Mouse (Mus musculus) embryonic facial prominence, embryonic 15.5 days (tissue): ENCODE results near the gene Wdr31. TPM values are rescaled to one million over a fixed set of nuclear protein-coding genes. Genes with fewer than 3 reads are reported as not detected.
"Not testable (repeated sequence)": the region's sequence is repeated elsewhere in the genome, so short reads cannot be mapped to it uniquely, and the experiment has no call there.

ENCODE experiments used
- ATAC-seq: fragments of 200-750 bp; cut with Nextera tagmentation; 2 replicates; pipeline ENCODE4 v1.8.0; 2017; ENCODE audit warnings: low read depth, moderate TSS enrichment; ENCODE audit not compliant: insufficient number of reproducible peaks, low FRiP score, low TSS enrichment
- H3K27ac ChIP-seq: fragments of 300-500 bp; sonication (generic); replicated peaks from 2 replicates; pipeline ENCODE4 v1.5.1; 2015; ENCODE audit warnings: mild to moderate bottlenecking, inconsistent platforms
- H3K27me3 ChIP-seq: fragments of 300-500 bp; sonication (generic); 2 replicates; pipeline ENCODE4 v1.6.1; 2015; ENCODE audit warnings: inconsistent platforms
- H3K36me3 ChIP-seq: fragments of 300-500 bp; sonication (generic); 2 replicates; pipeline ENCODE4 v1.6.1; 2015; ENCODE audit warnings: mild to moderate bottlenecking, inconsistent platforms
- H3K4me1 ChIP-seq: fragments of 300-500 bp; sonication (generic); 2 replicates; pipeline ENCODE4 v1.6.1; 2015; ENCODE audit warnings: inconsistent platforms
- H3K4me2 ChIP-seq: fragments of 300-500 bp; sonication (generic); replicated peaks from 2 replicates; pipeline ENCODE4 v1.6.1; 2015; ENCODE audit warnings: mild to moderate bottlenecking, inconsistent platforms
- H3K4me3 ChIP-seq: fragments of 300-500 bp; sonication (generic); replicated peaks from 2 replicates; pipeline ENCODE4 v1.5.1; 2015; ENCODE audit warnings: mild to moderate bottlenecking, inconsistent platforms
- H3K9ac ChIP-seq: fragments of 300-500 bp; sonication (generic); 2 replicates; pipeline ENCODE4 v1.6.1; 2015; ENCODE audit warnings: inconsistent platforms
- H3K9me3 ChIP-seq: fragments of 300-500 bp; sonication (generic); replicated peaks from 2 replicates; pipeline ENCODE4 v1.6.1; 2016; ENCODE audit warnings: inconsistent platforms
- WGBS: fragments of 180-500 bp; shearing (Covaris S2); methylation state at CpG from one replicate; pipeline ENCODE4 v1.1.7; 2015; 5-methylcytosine and 5-hydroxymethylcytosine counted together
- polyA plus RNA-seq: library from polyadenylated mRNA; unstranded; fragments of >200 nt; fragmentation: Nextera tagmentation; extraction: Ambion mirVana; gene quantifications from 2 replicates; pipeline ENCODE4 v1.2.1, GENCODE M21; 2015

Gene Wdr31
- polyA plus RNA-seq, 1 experiment from 2014 or later = 11.2 TPM

- not testable (repeated sequence) for H3K27me3 ChIP-seq, H3K9ac ChIP-seq, H3K9me3 ChIP-seq, ATAC-seq, H3K27ac ChIP-seq, H3K36me3 ChIP-seq
- Histone ChIP-seq H3K4me2 (peak overlapping the region; percentile 82), H3K4me3 (peak overlapping the region; percentile 46), H3K4me1 (peaks cover 11% of the 10 kb centered on the region; the same call in 1 of the 2 replicates)
- 12% methylated on average over 11 of the region's 11 CpGs for WGBS
Measured at GRCm38 (mm10) chr4:62479593-62479936, 8.9 kb upstream of the Wdr31 start.

- Histone ChIP-seq H3K4me3 (no peak overlapping the region), H3K4me2 (no peak overlapping the region), H3K4me1 (peaks cover 11% of the 10 kb centered on the region; the same call in 1 of the 2 replicates), H3K27ac (no peak overlapping the region), H3K36me3 (no peaks in the 10 kb centered on the region), H3K9me3 (no peaks in the 10 kb centered on the region), H3K9ac (no peak overlapping the region), H3K27me3 (no peaks in the 10 kb centered on the region)
- no peak for ATAC-seq
- WGBS = 56% methylated on average over 6 of the region's 6 CpGs
Measured at GRCm38 (mm10) chr4:62477542-62478244, 7.0 kb upstream of the Wdr31 start.

GRCm38 (mm10) chr4:62475793-62476192 lies 5.1 kb upstream of the Wdr31 start:
- Histone ChIP-seq H3K4me1 (peaks cover 11% of the 10 kb centered on the region; the same call in 1 of the 2 replicates), H3K27me3 (no peaks in the 10 kb centered on the region), H3K4me2 (no peak overlapping the region), H3K27ac (no peak overlapping the region), H3K4me3 (no peak overlapping the region), H3K36me3 (no peaks in the 10 kb centered on the region), H3K9me3 (no peaks in the 10 kb centered on the region), H3K9ac (no peak overlapping the region)
- WGBS = 84% methylated on average over 6 of the region's 6 CpGs
- ATAC-seq = no peak

- no peak overlapping the region for H3K4me3 ChIP-seq
- peaks cover 14% of the 10 kb centered on the region; the same call in 1 of the 2 replicates for H3K4me1 ChIP-seq
- no peaks in the 10 kb centered on the region for H3K36me3 ChIP-seq
- H3K4me2 ChIP-seq = no peak overlapping the region
- H3K9ac ChIP-seq = no peak overlapping the region
- no peaks in the 10 kb centered on the region for H3K27me3 ChIP-seq
- no peaks in the 10 kb centered on the region for H3K9me3 ChIP-seq
- 84% methylated on average over 2 of the region's 2 CpGs for WGBS
- no peak overlapping the region for H3K27ac ChIP-seq
- ATAC-seq = no peak
Measured at GRCm38 (mm10) chr4:62475131-62475530, 4.4 kb upstream of the Wdr31 start.

- no peaks in the 10 kb centered on the region for H3K9me3 ChIP-seq
- no peak for ATAC-seq
Measured at GRCm38 (mm10) chr4:62472071-62472470, 1.4 kb upstream of the Wdr31 start.

GRCm38 (mm10) chr4:62468158-62468557 lies 2.5 kb downstream of the Wdr31 start:
- no peaks in the 10 kb centered on the region for H3K9me3 ChIP-seq
- H3K36me3 ChIP-seq = no peaks in the 10 kb centered on the region
- H3K4me1 ChIP-seq = 0 out of 2 replicates have a peak, but pooled peaks cover 3% of the 10 kb centered on the region
- ATAC-seq = no peak
- no peak overlapping the region for H3K9ac ChIP-seq
- H3K27me3 ChIP-seq = no peaks in the 10 kb centered on the region
- no peak overlapping the region for H3K4me2 ChIP-seq
- WGBS = 94% methylated on average over 1 of the region's 1 CpGs
- no peak overlapping the region for H3K4me3 ChIP-seq
- no peak overlapping the region for H3K27ac ChIP-seq

More at GRCm38 (mm10) chr4:62472071-62472470, 1.4 kb upstream of the Wdr31 start:
- WGBS = 89% methylated on average over 2 of the region's 2 CpGs
- Histone ChIP-seq H3K27me3 (no peaks in the 10 kb centered on the region), H3K36me3 (no peaks in the 10 kb centered on the region), H3K4me1 (0 out of 2 replicates have a peak, but pooled peaks cover 3% of the 10 kb centered on the region), H3K4me2 (no peak overlapping the region), H3K27ac (no peak overlapping the region), H3K9ac (no peak overlapping the region), H3K4me3 (no peak overlapping the region)

- Histone ChIP-seq H3K9ac (no peak overlapping the region), H3K27ac (no peak overlapping the region), H3K4me1 (0 out of 2 replicates have a peak, but pooled peaks cover 9% of the 10 kb centered on the region), H3K4me2 (no peak overlapping the region), H3K36me3 (peaks cover 3% of the 10 kb centered on the region; the same call in 1 of the 2 replicates), H3K4me3 (no peak overlapping the region), H3K27me3 (no peaks in the 10 kb centered on the region), H3K9me3 (no peaks in the 10 kb centered on the region)
- WGBS = 87% methylated on average over 2 of the region's 2 CpGs
- ATAC-seq = no peak
Measured at GRCm38 (mm10) chr4:62463124-62463523, 7.6 kb downstream of the Wdr31 start.

GRCm38 (mm10) chr4:62460348-62460747 lies 10.3 kb downstream of the Wdr31 start:
- ATAC-seq = no peak
- Histone ChIP-seq H3K27me3 (no peaks in the 10 kb centered on the region), H3K4me2 (no peak overlapping the region), H3K27ac (no peak overlapping the region), H3K9me3 (no peaks in the 10 kb centered on the region), H3K36me3 (peaks cover 3% of the 10 kb centered on the region; the same call in 1 of the 2 replicates), H3K4me3 (no peak overlapping the region), H3K9ac (no peak overlapping the region), H3K4me1 (0 out of 2 replicates have a peak, but pooled peaks cover 11% of the 10 kb centered on the region)
- 90% methylated on average over 8 of the region's 8 CpGs for WGBS

- H3K36me3 ChIP-seq = peaks cover 3% of the 10 kb centered on the region; the same call in 1 of the 2 replicates
- H3K4me3 ChIP-seq = no peak overlapping the region
- H3K27ac ChIP-seq = 0 out of 2 replicates have a peak overlapping the region, but pooled peaks have one; percentile 7
- H3K9ac ChIP-seq = no peak overlapping the region
- 0 out of 2 replicates have a peak, but pooled peaks cover 11% of the 10 kb centered on the region for H3K4me1 ChIP-seq
- no peak overlapping the region for H3K4me2 ChIP-seq
- ATAC-seq = no peak
- WGBS = 52% methylated on average over 3 of the region's 3 CpGs
- no peaks in the 10 kb centered on the region for H3K9me3 ChIP-seq
- H3K27me3 ChIP-seq = no peaks in the 10 kb centered on the region
Measured at GRCm38 (mm10) chr4:62459081-62459480, 11.6 kb downstream of the Wdr31 start.

GRCm38 (mm10) chr4:62454995-62455394 lies 15.7 kb downstream of the Wdr31 start:
- 48% methylated on average over 5 of the region's 5 CpGs for WGBS
- Histone ChIP-seq H3K4me3 (no peak overlapping the region), H3K36me3 (no peaks in the 10 kb centered on the region), H3K27me3 (no peaks in the 10 kb centered on the region), H3K9ac (no peak overlapping the region), H3K4me1 (0 out of 2 replicates have a peak, but pooled peaks cover 11% of the 10 kb centered on the region), H3K4me2 (no peak overlapping the region), H3K9me3 (no peaks in the 10 kb centered on the region), H3K27ac (no peak overlapping the region)
- ATAC-seq = no peak

GRCm38 (mm10) chr4:62440986-62441385 lies 29.7 kb downstream of the Wdr31 start:
- no peaks in the 10 kb centered on the region for H3K9me3 ChIP-seq
- H3K4me3 ChIP-seq = no peak overlapping the region
- H3K27ac ChIP-seq = no peak overlapping the region
- no peak overlapping the region for H3K4me2 ChIP-seq
- H3K4me1 ChIP-seq = no peaks in the 10 kb centered on the region
- H3K27me3 ChIP-seq = no peaks in the 10 kb centered on the region
- H3K9ac ChIP-seq = no peak overlapping the region
- WGBS = 58% methylated on average over 4 of the region's 4 CpGs
- no peaks in the 10 kb centered on the region for H3K36me3 ChIP-seq
- ATAC-seq = no peak

- Histone ChIP-seq H3K4me3 (no peak overlapping the region), H3K27me3 (no peaks in the 10 kb centered on the region), H3K9me3 (no peaks in the 10 kb centered on the region), H3K27ac (no peak overlapping the region), H3K4me1 (no peaks in the 10 kb centered on the region), H3K4me2 (no peak overlapping the region), H3K36me3 (no peaks in the 10 kb centered on the region), H3K9ac (no peak overlapping the region)
- ATAC-seq = no peak
- 71% methylated on average over 4 of the region's 4 CpGs for WGBS
Measured at GRCm38 (mm10) chr4:62440544-62440943, 30.2 kb downstream of the Wdr31 start.
